Mouse (Mus musculus): Measurements from ENCODE around the gene Ifne. TPM values are rescaled to one million over a fixed set of nuclear protein-coding genes. Genes with fewer than 3 reads are reported as not detected.

Gene Ifne
- total RNA-seq (2017): not detected in 2 replicates

DNA sequence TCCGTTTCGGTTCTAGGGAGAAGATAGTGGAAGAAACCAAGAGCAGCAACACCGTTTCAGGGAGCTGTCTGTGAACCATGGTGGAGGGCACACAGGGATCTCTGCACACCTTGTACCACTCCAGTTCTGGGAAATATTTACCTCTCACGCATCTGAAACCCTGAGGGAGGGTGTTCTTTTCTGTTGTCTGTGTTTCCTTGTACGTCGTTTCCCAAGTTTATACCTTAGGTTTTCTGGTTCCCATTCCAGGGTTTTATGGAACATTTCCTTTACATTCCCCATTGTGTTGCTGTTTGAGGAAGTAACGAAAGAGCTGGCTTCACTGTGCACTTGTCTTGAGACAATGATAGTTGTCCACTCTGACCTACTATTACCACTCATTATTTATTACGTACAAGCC, at the start of gene Ifne:
Ifne (minus strand) TSS at position 101 of the 400 bp plus-strand sequence.
- no peak for ATAC-seq (replicated peaks; ENCODE audit: low read depth, poor library complexity, severe bottlenecking)

DNA sequence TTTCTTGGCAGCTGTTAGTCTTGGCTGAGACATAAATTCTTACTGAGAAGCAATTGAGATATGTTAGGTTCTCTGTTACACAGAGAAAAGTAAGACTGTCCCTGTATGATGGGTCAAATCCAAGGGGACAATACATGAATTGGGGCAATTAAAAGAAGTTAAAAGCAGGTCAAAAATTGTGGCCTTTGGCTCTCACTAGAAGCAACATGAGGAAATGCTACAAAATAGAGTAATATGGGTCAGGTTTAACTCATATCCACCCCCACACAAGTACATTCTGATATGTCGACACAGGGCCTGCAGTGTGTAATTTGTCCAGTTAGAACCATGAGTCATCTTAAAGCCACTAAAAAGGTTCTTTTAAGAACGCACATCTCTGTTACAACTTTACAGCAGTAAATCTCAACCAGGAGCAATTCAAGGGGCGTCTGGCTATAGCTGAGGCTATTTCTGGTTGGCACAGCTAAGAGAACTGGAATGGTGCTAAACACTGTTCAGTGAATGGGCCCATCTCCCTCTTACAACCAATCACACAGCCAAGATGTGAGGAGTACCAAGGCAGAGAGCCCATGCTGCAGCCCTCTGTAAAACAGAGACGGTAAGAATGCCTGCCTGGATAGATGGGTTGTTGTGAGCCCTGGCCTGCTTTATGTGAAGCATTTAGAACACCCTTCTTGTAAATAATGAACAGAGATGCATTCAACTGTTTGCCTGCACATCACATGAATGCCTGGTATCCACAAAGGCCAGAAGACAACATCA, 48.5 kb upstream of the Ifne start:
- no peak for ATAC-seq (replicated peaks; ENCODE audit: low read depth, poor library complexity, severe bottlenecking)

DNA sequence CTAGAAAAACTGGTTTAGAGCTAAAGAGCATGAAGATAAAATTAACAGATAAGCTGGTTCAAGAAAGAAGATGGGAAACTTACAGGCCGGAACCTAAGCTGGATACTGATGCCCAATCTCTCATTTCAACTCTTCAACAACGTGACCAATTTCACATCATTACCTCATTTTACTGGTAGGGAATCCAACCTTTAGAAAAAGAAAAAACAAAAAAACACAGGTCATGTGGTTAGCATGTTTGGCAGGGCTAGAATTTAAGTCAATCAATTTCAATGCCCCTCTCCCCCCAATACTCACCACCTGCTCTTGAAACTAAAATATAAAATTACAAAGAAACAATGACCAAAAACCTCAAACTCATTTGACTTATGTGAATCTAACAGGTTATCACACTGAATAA, 47.8 kb upstream of the Ifne start:
- no peak for ATAC-seq (replicated peaks; ENCODE audit: low read depth, poor library complexity, severe bottlenecking)

DNA sequence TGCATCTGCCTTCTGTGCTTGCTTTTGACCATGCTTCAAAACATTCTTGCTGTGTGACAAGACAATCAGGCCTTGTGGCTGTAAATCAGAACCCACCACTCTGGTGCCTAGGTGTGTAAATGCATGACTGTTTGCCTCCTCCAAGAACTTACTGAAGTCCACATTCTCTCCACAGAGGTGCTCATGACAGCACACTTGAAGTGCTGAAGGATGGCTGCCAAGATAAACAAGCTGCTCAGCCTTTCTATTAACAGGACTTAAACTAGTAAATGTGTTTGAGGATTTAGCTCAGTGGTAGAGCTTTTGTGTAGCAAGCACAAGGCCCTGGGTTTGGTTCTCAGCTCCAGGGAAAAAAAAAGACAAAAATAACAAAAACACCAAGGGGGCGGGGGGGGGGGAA, 46.6 kb upstream of the Ifne start:
- no peak for ATAC-seq (replicated peaks; ENCODE audit: low read depth, poor library complexity, severe bottlenecking)

DNA sequence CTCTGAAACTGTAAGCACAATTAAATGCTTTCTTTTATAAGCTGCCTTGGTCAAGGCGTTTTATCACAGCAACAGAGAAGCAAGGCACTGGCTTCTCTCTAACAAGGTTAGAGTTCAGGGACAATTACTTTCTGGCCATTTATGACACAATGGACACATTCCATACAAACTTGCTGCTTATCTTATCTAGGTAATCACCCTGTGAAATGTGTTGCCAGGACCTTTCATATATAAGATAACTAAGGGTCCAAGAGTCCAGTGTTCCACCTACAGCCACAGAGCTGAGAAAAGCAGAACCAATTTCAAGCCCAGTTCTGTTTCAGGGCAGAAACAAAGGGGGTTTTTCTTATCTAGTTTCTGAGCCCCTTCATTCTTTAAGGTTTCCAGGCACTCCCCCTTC, 46.1 kb upstream of the Ifne start:
- ATAC-seq (replicated peaks; ENCODE audit: low read depth, poor library complexity, severe bottlenecking): no peak

DNA sequence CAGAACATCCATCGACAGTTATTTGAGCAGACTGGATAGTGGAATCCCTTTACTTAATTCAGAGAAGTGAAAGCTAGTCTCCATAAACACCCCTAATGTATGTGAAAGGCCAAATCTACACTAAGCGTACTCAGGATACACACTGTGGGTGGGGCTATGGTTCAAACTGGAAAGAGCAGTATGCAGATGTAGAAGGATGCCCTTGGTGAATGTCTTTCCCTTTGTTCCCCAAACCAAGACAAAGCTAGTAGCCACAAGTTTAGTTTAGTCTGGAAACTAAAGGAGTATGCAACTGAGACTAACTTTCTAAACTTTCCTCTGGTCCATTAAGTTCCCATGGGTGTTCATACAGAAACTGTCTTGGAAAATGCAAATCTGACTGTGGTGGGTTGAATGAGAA, 45.5 kb upstream of the Ifne start:
- ATAC-seq (replicated peaks; ENCODE audit: low read depth, poor library complexity, severe bottlenecking): no peak

DNA sequence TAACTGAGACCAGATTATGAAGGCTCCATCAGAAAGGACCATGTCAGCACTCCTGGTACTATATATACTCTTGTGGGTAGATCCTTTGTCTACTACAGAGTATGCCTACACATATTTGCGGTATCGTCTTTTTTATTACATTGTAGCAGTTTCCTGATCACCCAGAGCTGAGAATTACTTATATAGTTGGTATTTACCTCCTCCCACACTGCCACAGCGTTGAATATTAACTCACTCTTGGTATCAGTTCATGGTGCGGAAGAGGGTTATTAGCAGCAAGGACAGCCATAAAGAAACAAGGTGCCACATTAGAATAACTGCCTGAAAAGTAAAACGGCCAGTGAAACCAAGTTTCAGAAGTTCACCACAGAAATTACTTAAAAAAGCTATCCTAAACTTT, 41.3 kb upstream of the Ifne start:
- no peak for ATAC-seq (replicated peaks; ENCODE audit: low read depth, poor library complexity, severe bottlenecking)

DNA sequence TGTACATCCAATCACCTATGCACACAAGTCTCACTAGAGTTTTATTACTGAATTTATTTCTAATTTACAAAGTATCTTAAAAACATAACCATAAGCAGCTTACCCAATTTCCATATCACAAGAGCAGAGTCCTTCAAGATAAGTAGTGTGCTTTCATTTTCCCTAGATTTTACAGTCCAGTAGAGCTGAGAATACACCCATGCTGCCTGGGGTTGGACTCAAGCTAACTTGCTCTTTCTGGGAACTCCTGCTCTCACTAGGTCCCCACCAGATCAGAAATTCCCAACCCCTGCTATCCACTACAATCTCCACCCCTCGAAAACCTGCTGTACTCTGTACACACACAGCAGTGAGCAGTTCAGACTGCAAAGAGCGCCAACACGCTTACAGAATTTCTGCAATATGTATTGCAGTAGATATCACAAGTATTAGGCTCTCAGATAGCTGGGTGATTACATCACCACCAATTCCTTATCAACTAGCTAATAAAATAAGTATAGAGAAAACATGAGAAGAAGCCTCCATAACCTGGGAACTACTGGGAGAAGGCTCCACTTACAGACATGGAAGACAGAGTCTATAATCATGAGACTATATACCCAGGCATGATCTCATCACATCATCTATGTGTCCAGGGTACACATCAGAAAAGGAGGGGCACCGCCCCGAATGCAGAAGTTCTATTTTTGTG, 37.9 kb upstream of the Ifne start:
- ATAC-seq (replicated peaks; ENCODE audit: low read depth, poor library complexity, severe bottlenecking): no peak

DNA sequence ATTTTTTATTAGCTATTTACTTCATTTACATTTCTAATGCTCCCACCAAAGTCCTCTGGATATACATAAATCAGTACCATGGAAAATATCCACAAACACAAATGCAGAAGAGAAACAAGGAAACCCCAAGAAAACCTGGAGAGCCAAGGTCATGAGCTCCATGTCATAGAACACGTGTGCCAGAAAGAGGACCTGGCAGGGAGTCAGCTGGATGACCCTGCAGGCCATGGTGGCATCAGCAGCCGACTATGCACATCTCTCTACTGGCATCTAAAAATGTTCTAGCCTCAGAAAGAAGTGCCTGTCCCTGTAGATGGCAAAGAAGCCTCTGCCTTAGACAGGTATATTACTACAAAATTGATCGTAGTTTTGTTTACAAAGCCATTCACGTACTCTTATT, 36.3 kb upstream of the Ifne start:
- ATAC-seq (replicated peaks; ENCODE audit: low read depth, poor library complexity, severe bottlenecking): no peak

DNA sequence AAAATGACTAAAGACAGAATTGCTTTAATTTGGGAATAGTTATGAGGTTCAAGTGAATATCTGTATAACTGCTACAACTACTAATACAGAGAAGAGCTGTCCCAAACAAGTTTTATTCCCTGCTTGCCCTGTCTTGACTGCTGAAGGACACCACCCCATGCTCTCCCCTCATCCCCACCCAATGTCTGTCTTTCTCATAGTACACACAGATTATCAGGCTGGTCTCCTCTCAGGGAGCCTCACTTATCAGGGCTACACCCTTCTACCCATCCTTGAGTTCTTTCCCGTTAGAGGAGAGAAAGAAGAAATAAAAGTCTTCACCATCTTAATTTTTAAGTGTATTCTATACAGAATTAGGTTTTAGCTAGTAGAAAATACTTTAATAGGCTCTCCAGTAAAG, 34.0 kb upstream of the Ifne start:
- ATAC-seq (replicated peaks; ENCODE audit: low read depth, poor library complexity, severe bottlenecking): no peak

DNA sequence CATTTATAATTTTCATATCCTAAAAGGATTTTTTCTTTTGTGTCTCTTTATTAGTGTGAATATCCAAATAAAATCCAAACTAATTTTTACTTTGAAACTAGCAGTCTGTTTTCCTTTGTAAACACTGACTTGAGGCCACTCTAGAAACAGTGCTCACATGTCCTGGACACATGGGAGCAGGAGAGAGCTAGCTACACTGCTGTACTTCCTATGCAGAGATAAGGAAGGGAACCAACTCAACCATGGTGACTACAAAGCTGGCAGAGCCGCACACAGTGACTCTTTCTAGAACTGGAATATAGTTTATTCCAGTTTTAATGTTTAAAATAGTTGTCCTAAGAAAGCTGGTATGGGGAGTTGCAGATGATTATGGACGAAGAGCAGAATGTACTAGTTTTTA, 32.9 kb upstream of the Ifne start:
- ATAC-seq (replicated peaks; ENCODE audit: low read depth, poor library complexity, severe bottlenecking): peak; percentile 60; the same call in 1 of the 2 replicates

DNA sequence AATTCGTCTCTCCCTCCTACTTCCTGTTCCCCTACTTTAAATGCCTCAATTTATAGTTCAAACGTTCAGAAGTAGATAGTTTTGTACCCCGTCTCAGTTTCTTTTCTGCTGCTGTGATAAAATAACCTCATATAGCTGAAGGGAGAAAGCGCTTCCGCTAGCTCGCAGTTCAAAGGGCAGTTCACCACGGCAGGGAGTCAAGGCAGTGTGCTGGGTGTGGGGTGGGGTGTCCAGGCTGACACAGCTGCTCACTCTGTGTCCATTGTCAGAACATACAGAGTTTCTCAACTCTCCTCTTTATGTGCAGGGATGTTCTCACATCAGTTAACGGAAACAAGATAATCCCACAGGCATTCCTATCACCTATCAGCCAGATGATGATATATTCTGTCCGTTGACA, 32.2 kb upstream of the Ifne start:
- ATAC-seq (replicated peaks; ENCODE audit: low read depth, poor library complexity, severe bottlenecking): no peak

DNA sequence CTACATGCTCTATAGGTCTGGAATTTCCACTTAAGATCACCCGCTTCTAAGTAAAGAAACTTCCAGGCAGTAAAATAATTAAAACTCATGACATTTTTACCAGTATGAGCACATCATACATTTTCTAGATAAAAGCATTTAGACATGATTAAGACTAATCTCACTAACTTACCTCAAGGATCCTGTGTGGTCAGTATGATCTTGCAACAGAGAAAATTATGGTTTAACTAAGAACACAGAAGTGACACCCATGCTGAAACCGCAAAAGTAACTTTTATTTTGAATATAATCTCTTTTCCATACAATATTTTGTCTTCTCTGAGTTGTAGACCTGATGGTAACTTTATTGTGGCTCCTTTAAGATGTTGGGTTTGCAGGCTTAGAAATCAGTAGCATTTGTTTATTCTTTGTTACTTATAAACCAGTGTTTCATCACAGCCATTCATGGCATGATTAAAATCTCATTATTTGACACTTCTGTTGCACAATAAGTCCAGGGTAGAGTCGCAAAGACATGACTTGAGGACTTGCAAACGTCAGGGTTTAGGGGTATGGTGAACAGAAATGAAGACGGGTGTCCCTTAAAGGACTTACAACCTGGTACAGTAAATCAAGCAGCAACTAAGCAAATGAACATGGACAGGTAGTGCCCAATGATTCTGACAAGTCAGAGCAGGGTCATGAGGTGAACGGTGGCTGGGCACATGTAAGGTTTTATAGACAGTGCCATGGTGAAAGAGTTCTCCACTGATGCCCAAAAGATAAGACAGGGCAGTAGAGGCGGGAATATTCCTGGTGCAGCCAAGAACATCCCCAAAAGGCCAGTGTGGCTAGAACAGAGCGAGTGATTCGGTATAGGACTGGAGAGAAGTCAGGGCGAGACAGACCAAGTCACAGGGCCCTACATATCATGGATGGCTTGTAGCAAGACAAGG, 29.9 kb upstream of the Ifne start:
- no peak for ATAC-seq (replicated peaks; ENCODE audit: low read depth, poor library complexity, severe bottlenecking)

DNA sequence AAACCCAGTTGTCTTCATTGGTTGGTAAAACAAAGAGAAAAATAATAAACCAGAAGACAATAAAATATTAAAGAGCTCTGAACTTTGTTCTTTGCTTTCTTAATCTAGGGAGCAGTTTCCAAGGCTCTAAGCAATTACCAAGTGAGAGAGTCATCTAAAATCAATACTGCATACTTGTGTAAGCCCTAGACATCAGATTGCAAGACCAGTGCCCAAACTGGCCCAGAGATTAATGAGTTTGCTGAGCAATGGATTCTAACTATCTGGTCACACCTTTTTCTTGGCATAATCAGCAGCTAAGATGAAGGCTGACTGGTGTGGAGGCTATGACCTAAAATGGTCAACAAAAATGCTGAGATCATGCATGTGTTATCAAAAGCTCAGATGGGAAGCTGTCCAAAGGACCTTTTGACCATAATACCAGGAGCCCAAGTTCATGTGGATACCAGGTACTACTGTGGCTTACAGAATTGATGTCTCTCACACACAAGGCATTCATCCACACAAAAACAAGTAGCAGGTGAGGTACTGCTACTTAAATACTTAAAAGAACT, 13.3 kb upstream of the Ifne start:
- no peak for ATAC-seq (replicated peaks; ENCODE audit: low read depth, poor library complexity, severe bottlenecking)

DNA sequence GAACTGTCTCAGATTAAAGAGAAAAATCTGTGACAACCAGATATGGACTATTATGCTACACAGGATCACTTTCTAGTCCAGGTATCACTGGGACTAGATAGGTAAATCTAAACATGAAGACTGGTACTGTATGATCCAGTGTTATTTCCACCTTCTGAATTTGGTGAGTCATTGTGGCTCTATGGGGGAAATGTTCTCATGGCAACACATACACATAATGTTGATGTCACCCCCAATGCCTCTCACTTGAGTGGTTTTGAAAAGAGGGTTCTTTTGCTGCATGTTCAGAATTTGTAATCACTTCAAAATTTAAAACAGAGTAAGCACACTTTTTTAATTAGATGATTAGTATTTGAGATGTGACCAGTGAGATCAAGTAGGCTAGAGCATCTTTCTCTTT, 8.2 kb upstream of the Ifne start:
- peak; percentile 71 for ATAC-seq (replicated peaks; ENCODE audit: low read depth, poor library complexity, severe bottlenecking)

DNA sequence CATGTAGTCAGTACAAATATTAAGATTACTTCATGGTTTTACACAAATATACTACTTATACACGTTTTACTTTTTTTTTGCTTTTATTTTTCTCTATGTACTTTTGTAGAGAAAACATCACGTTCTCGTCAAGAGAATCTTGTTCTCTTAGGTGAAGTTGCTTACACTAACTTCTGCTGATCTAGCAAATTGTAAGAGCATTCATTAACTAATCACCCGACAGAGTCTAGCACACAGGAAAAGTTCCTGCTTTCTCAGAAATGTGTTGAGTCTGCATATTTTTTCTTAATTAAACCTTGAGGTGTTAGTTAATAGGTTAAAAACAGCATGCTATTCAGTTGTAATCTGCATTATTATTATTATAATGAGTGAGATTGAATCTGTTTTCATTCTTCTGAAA, 1.2 kb downstream of the Ifne start:
- ATAC-seq (replicated peaks; ENCODE audit: low read depth, poor library complexity, severe bottlenecking): no peak

DNA sequence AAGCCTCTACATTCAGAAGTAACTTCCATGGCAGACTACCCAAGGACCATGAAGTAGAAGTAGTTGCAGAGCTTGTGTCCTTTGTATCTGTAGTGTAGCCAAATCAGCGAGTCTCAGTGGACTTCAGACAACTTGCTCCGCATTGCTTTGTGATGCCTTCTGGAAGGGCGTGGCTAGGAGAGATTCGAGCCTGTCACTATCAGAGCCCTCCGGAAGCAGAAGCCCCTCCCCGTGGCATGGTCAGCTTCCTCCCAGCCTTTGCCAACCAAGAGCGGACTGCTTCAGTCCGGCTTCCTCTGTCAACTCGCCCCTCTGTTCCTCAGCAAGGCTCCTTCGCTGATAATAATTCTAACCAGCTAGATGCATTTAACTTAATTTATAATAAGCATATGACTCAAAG, 1.8 kb downstream of the Ifne start:
- peak; percentile 96 for ATAC-seq (replicated peaks; ENCODE audit: low read depth, poor library complexity, severe bottlenecking)

DNA sequence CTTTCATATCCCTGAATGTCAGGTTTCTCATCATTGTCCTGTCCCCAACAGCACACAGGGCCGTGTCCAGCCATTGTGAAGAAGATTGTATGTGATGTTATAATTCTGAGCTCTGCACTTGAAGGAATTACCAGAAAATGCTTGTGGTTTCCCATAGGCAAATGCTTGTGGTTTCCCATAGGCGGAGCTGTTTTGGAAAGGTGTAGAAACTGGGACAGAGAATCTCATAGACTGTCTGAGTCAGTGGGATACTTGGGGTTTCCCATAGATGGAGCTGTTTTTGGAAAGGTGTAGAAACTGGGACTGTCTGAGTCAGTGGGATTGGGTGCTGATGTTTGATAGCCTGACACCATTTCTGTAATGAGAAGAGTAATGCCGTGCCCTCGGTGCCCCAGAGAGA, 3.5 kb downstream of the Ifne start:
- no peak for ATAC-seq (replicated peaks; ENCODE audit: low read depth, poor library complexity, severe bottlenecking)

DNA sequence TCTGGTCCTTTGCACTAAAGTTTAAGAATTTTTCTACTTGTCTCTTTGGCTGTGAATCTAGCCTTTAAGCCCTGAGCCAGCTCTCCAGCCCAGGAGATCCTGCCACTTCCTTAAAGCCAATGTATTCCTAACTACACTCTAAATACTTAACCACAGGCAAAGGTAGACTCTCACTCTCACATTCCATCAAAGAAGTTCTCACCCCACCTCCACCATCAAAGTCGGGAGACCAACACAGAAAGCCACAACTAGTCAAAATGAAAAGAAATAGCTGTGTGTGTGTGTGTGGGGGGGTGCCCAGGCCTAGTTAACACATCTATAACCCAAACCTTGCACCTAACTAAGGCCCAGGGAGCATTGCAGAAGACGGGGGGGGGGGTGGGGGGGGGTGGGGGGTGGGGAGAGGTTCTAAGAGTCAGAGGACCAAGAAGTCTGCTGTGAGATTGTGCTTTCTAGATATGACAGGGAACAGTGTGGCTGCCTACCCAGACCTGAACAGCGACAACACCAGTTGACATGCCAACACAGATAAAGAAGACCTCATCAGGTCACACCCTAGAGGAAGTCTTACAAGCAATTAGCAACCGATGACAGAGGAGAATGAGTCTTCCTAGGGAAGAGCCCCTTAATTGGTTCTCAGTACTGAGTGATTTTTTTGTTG, 4.4 kb downstream of the Ifne start:
- peak; percentile 55 for ATAC-seq (replicated peaks; ENCODE audit: low read depth, poor library complexity, severe bottlenecking)

DNA sequence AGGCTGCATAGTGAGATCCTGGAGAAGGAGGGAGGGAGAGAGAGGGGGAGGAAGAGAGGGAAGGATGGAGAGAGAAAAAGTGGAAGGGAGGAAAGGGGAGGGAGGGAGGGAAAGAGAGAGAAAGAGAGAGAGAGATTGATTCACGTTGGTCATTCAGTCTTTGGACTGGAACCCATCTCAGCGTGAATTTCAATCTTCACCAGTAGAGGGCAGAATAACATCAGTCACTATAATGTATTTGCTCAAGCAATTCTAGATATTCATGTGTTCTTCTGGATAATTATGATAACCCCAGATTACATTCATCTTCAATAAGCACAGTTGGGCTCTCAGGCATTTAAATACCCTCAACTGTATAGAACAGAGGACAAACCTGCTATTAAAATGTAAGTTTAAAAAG, 7.3 kb downstream of the Ifne start:
- 0 out of 2 replicates have a peak, but pooled peaks have one; percentile 19 for ATAC-seq (replicated peaks; ENCODE audit: low read depth, poor library complexity, severe bottlenecking)
